Mouse (Mus musculus) midbrain, embryonic 14.5 days (tissue): Measurements from ENCODE around the gene Kmo. TPM values are rescaled to one million over a fixed set of nuclear protein-coding genes. Genes with fewer than 3 reads are reported as not detected.

Experiments used
- ATAC-seq: fragments of 200-750 bp; cut with Nextera tagmentation; 2 replicates; pipeline ENCODE4 v1.8.0; 2017; ENCODE audit warnings: moderate number of reproducible peaks, moderate library complexity; ENCODE audit not compliant: low FRiP score, low TSS enrichment
- DNase-seq: peaks from one replicate; pipeline ENCODE4 v3.0.0-alpha.2; 2015
- H3K27ac ChIP-seq: fragments of 300-500 bp; sonication (generic); replicated peaks from 2 replicates; pipeline ENCODE4 v1.5.1; 2014; ENCODE audit warnings: mild to moderate bottlenecking, low read depth, low read length, moderate library complexity
- H3K27me3 ChIP-seq: fragments of 300-500 bp; sonication (generic); 2 replicates; pipeline ENCODE4 v1.6.1; 2014; ENCODE audit warnings: low read length, control low read depth, mixed read lengths; ENCODE audit not compliant: control insufficient read depth, insufficient read depth
- H3K36me3 ChIP-seq: fragments of 300-500 bp; sonication (generic); 2 replicates; pipeline ENCODE4 v1.6.1; 2014; ENCODE audit warnings: low read length, control low read depth; ENCODE audit not compliant: control insufficient read depth, insufficient read depth
- H3K4me1 ChIP-seq: fragments of 300-500 bp; sonication (generic); 2 replicates; pipeline ENCODE4 v1.6.1; 2014; ENCODE audit warnings: mild to moderate bottlenecking, antibody characterized with exemption, low read length, control low read depth; ENCODE audit not compliant: control insufficient read depth, insufficient read depth
- H3K4me2 ChIP-seq: fragments of 300-500 bp; sonication (generic); 2 replicates; pipeline ENCODE4 v1.6.1; 2014; ENCODE audit warnings: mild to moderate bottlenecking, low read length, moderate library complexity
- H3K4me3 ChIP-seq: fragments of 300-500 bp; sonication (generic); replicated peaks from 2 replicates; pipeline ENCODE4 v1.5.1; 2014; ENCODE audit warnings: low read depth, low read length
- H3K9ac ChIP-seq: fragments of 300-500 bp; sonication (generic); replicated peaks from 2 replicates; pipeline ENCODE4 v1.6.1; 2014; ENCODE audit warnings: mild to moderate bottlenecking, low read length, moderate library complexity
- H3K9me3 ChIP-seq: fragments of 300-500 bp; sonication (generic); 2 replicates; pipeline ENCODE4 v1.6.1; 2016; ENCODE audit warnings: low read length, control low read depth, mixed read lengths; ENCODE audit not compliant: control insufficient read depth
- WGBS: fragments of 180-500 bp; shearing (Covaris S2); extraction: QIAGEN DNeasy Blood & Tissue Kit; methylation state at CpG from one replicate; pipeline ENCODE4 v1.1.7; 2014; 5-methylcytosine and 5-hydroxymethylcytosine counted together
- polyA plus RNA-seq: library from polyadenylated mRNA; unstranded; fragments of >200 nt; fragmentation: Nextera tagmentation; extraction: Ambion mirVana; gene quantifications from 2 replicates; pipeline ENCODE4 v1.2.1, GENCODE M21; 2014

Gene Kmo
- polyA plus RNA-seq, 1 experiment from 2014 or later: not detected

- H3K27ac ChIP-seq: no peak overlapping the region
- H3K4me2 ChIP-seq: peak overlapping the region; percentile 92
- peaks cover 22% of the 10 kb centered on the region for H3K4me1 ChIP-seq
- H3K9ac ChIP-seq: no peak overlapping the region
- H3K4me3 ChIP-seq: peak overlapping the region; percentile 82
- H3K36me3 ChIP-seq: no peaks in the 10 kb centered on the region
- ATAC-seq (no peak), DNase-seq (no peak)
- H3K27me3 ChIP-seq: no peaks in the 10 kb centered on the region
- no peaks in the 10 kb centered on the region for H3K9me3 ChIP-seq
- WGBS: 46% methylated on average over 12 of the region's 12 CpGs
Measured at GRCm38 (mm10) chr1:175693429-175693960, 73.3 kb downstream of the Kmo start.

GRCm38 (mm10) chr1:175698293-175698692 is 78.1 kb downstream of the Kmo start, which contains the start of gene Wdr64:
TSS of gene Wdr64 (plus strand) at chr1:175698593.
- ATAC-seq (no peak), DNase-seq (no peak)
- H3K9ac ChIP-seq: no peak within 1 kb of the TSS
- no peak within 1 kb of the TSS for H3K4me2 ChIP-seq
- no peaks in the 10 kb centered on the region for H3K9me3 ChIP-seq
- H3K27ac ChIP-seq: no peak within 1 kb of the TSS
- H3K36me3 ChIP-seq: no peaks in the 10 kb centered on the region
- WGBS: 91% methylated on average over 1 of the region's 1 CpGs
- H3K4me1 ChIP-seq: no peaks in the 10 kb centered on the region
- H3K4me3 ChIP-seq: no peak within 1 kb of the TSS
- no peaks in the 10 kb centered on the region for H3K27me3 ChIP-seq

GRCm38 (mm10) chr1:175699375-175699774 is 79.2 kb downstream of the Kmo start:
- Histone ChIP-seq H3K4me2 (no peak overlapping the region), H3K27me3 (no peaks in the 10 kb centered on the region), H3K36me3 (no peaks in the 10 kb centered on the region), H3K9ac (no peak overlapping the region), H3K4me3 (no peak overlapping the region), H3K9me3 (no peaks in the 10 kb centered on the region), H3K27ac (no peak overlapping the region), H3K4me1 (no peaks in the 10 kb centered on the region)
- ATAC-seq (no peak), DNase-seq (no peak)
- WGBS: 71% methylated on average over 3 of the region's 3 CpGs

GRCm38 (mm10) chr1:175699796-175700195 is 79.6 kb downstream of the Kmo start:
- no peak for DNase-seq
- Histone ChIP-seq H3K27me3 (no peaks in the 10 kb centered on the region), H3K4me2 (no peak overlapping the region), H3K4me1 (no peaks in the 10 kb centered on the region), H3K36me3 (no peaks in the 10 kb centered on the region), H3K9me3 (no peaks in the 10 kb centered on the region), H3K27ac (no peak overlapping the region), H3K9ac (no peak overlapping the region), H3K4me3 (no peak overlapping the region)
- WGBS: 44% methylated on average over 4 of the region's 4 CpGs
- ATAC-seq: no peak

GRCm38 (mm10) chr1:175701145-175701544 is 81.0 kb downstream of the Kmo start:
- no peak overlapping the region for H3K27ac ChIP-seq
- no peak overlapping the region for H3K4me3 ChIP-seq
- no peak overlapping the region for H3K9ac ChIP-seq
- no peak for ATAC-seq
- no peaks in the 10 kb centered on the region for H3K9me3 ChIP-seq
- H3K27me3 ChIP-seq: no peaks in the 10 kb centered on the region
- no peak overlapping the region for H3K4me2 ChIP-seq
- no peaks in the 10 kb centered on the region for H3K4me1 ChIP-seq
- no peak for DNase-seq
- WGBS: 88% methylated on average over 4 of the region's 4 CpGs
- H3K36me3 ChIP-seq: no peaks in the 10 kb centered on the region

GRCm38 (mm10) chr1:175707599-175707998 is 87.4 kb downstream of the Kmo start:
- Histone ChIP-seq H3K27ac (no peak overlapping the region), H3K4me2 (no peak overlapping the region), H3K4me3 (no peak overlapping the region), H3K9me3 (no peaks in the 10 kb centered on the region), H3K27me3 (no peaks in the 10 kb centered on the region), H3K4me1 (no peaks in the 10 kb centered on the region), H3K9ac (no peak overlapping the region), H3K36me3 (no peaks in the 10 kb centered on the region)
- 75% methylated on average over 5 of the region's 5 CpGs for WGBS
- peak; percentile 2 for DNase-seq
- no peak for ATAC-seq

GRCm38 (mm10) chr1:175708013-175708412 is 87.8 kb downstream of the Kmo start:
- H3K27me3 ChIP-seq: no peaks in the 10 kb centered on the region
- no peaks in the 10 kb centered on the region for H3K9me3 ChIP-seq
- no peaks in the 10 kb centered on the region for H3K4me1 ChIP-seq
- no peak overlapping the region for H3K27ac ChIP-seq
- no peak overlapping the region for H3K4me3 ChIP-seq
- H3K36me3 ChIP-seq: no peaks in the 10 kb centered on the region
- no peak overlapping the region for H3K4me2 ChIP-seq
- DNase-seq (no peak), ATAC-seq (no peak)
- no peak overlapping the region for H3K9ac ChIP-seq

Other genes with a start within 250 kb of the Kmo start
- 33.8 and 35.0 TPM in 2 replicates for gene Rgs7, start 127.9 kb upstream of the Kmo start, polyA plus RNA-seq
- 81.5 and 87.7 TPM in 2 replicates for gene Fh1, start 5.3 kb downstream of the Kmo start, polyA plus RNA-seq
- gene Opn3, start 72.4 kb downstream of the Kmo start, polyA plus RNA-seq: 6.3 and 6.5 TPM in 2 replicates
- 5.6 TPM in 2 replicates for gene Chml, start 72.5 kb downstream of the Kmo start, polyA plus RNA-seq
- not detected in 2 replicates for gene Wdr64, start 78.2 kb downstream of the Kmo start, polyA plus RNA-seq